Mouse (Mus musculus) spleen, adult 18-20 months (tissue): ENCODE data around the gene Eng.

ENCODE experiments used
- DNase-seq, 2 experiments: peaks; one replicate each; pipeline ENCODE4 v3.0.0; 2022; ENCODE audit warnings: mixed read lengths in 2 of 2

Eng gene

GRCm38 (mm10) chr2:32645647-32646046 is 748 bp upstream of the Eng start:
- no peak for DNase-seq

- DNase-seq: no peak
Measured at GRCm38 (mm10) chr2:32647366-32647765, 971 bp downstream of the Eng start.

- DNase-seq: no peak
Measured at GRCm38 (mm10) chr2:32653764-32654163, 7.4 kb downstream of the Eng start.

GRCm38 (mm10) chr2:32654743-32655393 is 8.5 kb downstream of the Eng start:
- no peak for DNase-seq

GRCm38 (mm10) chr2:32655394-32655744 is 9.0 kb downstream of the Eng start:
- no peak for DNase-seq

GRCm38 (mm10) chr2:32655826-32656225 is 9.4 kb downstream of the Eng start:
- peak; percentile 27 to 28 for DNase-seq

- no peak for DNase-seq
Measured at GRCm38 (mm10) chr2:32658873-32659272, 12.5 kb downstream of the Eng start.

GRCm38 (mm10) chr2:32661509-32662107 is 15.2 kb downstream of the Eng start:
- DNase-seq: no peak

- no peak for DNase-seq
Measured at GRCm38 (mm10) chr2:32662291-32662690, 15.9 kb downstream of the Eng start.

- DNase-seq: no peak
Measured at GRCm38 (mm10) chr2:32665345-32665744, 18.9 kb downstream of the Eng start.

- DNase-seq: no peak
Measured at GRCm38 (mm10) chr2:32665853-32666252, 19.5 kb downstream of the Eng start.

- no peak for DNase-seq
Measured at GRCm38 (mm10) chr2:32667775-32668174, 21.4 kb downstream of the Eng start.

GRCm38 (mm10) chr2:32668176-32668575 is 21.8 kb downstream of the Eng start:
- DNase-seq: no peak

GRCm38 (mm10) chr2:32669876-32670275 is 23.5 kb downstream of the Eng start:
- DNase-seq: no peak

- DNase-seq: no peak
Measured at GRCm38 (mm10) chr2:32671147-32671546, 24.8 kb downstream of the Eng start.

GRCm38 (mm10) chr2:32671907-32672595 is 25.7 kb downstream of the Eng start:
- DNase-seq: no peak

GRCm38 (mm10) chr2:32673176-32673917 is 27.0 kb downstream of the Eng start:
- no peak for DNase-seq

- DNase-seq: no peak
Measured at GRCm38 (mm10) chr2:32676821-32677220, 30.4 kb downstream of the Eng start.

- DNase-seq: no peak
Measured at GRCm38 (mm10) chr2:32677683-32678082, 31.3 kb downstream of the Eng start.

GRCm38 (mm10) chr2:32680051-32680451 is 33.7 kb downstream of the Eng start:
- DNase-seq: no peak

- DNase-seq: no peak
Measured at GRCm38 (mm10) chr2:32680961-32681650, 34.7 kb downstream of the Eng start.

- no peak for DNase-seq
Measured at GRCm38 (mm10) chr2:32681754-32682153, 35.4 kb downstream of the Eng start.
